Mouse (Mus musculus) adrenal gland, postnatal 36 days (tissue): ENCODE results near the gene Cwc22. TPM values are rescaled to one million over a fixed set of nuclear protein-coding genes. Genes with fewer than 3 reads are reported as not detected.

Source experiments
- DNase-seq, 2 experiments: peaks; one replicate each; pipeline ENCODE4 v3.0.0; 2021; ENCODE audit warnings: mixed read lengths in 1 of 2
- total RNA-seq, 2 experiments: library from RNA; stranded (reverse); gene quantifications; 2 replicates each; pipeline ENCODE4 v1.2.3; 2021

The Cwc22 gene
- total RNA-seq, 2 experiments from 2014 or later = 29.8 to 32.3 TPM

DNA sequence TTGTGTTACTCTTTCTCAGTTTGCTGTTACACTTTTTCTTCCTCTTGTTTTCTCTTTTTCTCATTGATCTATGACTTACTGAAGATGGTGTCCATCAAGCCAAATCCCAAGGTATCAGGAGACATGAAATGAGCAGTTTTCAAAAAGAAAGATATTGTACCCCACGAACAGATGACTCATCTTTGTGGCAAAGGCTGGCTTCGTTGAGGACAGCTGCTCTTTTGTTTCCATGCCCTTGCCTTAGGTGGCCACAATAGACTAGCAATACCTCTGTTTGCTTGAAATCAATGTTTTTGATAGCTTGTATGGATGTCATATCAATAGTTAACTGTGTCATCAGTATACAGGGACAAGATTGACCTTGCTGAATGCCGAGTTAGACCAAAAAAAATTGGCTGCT lies 71.5 kb downstream of the Cwc22 start:
- DNase-seq = no peak

DNA sequence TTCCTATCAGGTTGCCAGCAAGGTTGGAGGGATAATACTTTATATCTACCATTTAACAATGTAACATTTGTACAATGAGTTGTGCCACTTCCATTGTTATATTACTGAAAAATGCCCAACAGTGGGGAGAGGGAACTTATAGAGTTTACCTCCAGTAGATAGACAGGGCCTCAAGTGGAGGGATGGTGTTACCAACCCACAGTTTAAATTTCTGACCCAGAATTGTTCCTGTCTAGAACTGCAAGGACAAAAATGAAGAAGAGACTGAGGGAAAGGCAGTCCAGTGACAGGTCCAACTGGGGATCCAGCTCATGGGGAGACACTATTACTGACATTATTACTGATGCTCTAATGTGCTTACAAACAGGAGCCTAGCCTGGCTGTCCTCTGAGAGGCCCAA lies 72.4 kb downstream of the Cwc22 start:
- no peak for DNase-seq

- no peak for DNase-seq
Measured at GRCm38 (mm10) chr2:77872676-77873075, 73.5 kb downstream of the Cwc22 start.

DNA sequence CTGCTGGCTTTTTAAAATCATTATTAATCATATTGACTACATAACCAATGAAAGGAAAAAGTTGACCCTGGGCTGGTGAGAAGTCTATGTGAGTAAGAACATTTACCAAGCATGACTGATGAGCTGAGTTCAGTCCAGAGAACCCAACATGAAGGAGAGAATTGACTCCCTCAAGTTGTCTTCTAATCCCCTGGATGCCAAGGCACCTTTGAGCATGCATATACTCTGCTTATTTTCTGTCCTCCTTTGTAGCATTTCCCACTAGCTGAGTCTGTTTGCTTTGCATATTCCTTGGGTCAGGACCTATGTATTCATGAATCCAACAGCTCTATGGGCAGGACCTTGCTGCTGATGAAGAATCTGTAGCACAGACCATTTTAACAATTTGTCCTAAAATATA lies 75.0 kb downstream of the Cwc22 start:
- DNase-seq = no peak

- DNase-seq = no peak
Measured at GRCm38 (mm10) chr2:77869729-77870280, 76.4 kb downstream of the Cwc22 start.

GRCm38 (mm10) chr2:77863934-77864333 lies 82.2 kb downstream of the Cwc22 start:
- DNase-seq = no peak

DNA sequence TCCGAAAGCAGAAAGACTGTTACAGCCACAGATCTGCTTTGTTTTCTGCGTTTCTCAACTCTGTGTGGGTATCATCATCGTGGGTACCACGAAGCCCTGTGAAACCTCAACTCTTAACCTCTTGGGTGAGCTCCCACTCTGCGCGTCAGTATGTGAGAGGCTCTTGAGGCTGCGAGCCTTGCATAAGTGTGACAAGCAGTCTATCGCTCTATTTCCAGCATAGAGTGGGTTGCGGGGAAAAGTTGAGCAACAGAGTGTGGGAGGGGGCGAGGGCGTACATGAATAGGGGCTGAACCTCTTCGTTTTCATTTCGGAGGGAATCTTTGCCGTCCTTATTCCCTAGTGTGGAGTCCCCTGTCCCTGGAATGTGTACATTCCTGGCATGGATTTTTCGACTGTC lies 82.7 kb downstream of the Cwc22 start:
- DNase-seq = peak in 1 of 2 experiments; percentile 2

- DNase-seq = no peak
Measured at GRCm38 (mm10) chr2:77841464-77841863, 104.7 kb downstream of the Cwc22 start.

- DNase-seq = no peak
Measured at GRCm38 (mm10) chr2:77839587-77839986, 106.6 kb downstream of the Cwc22 start.

DNA sequence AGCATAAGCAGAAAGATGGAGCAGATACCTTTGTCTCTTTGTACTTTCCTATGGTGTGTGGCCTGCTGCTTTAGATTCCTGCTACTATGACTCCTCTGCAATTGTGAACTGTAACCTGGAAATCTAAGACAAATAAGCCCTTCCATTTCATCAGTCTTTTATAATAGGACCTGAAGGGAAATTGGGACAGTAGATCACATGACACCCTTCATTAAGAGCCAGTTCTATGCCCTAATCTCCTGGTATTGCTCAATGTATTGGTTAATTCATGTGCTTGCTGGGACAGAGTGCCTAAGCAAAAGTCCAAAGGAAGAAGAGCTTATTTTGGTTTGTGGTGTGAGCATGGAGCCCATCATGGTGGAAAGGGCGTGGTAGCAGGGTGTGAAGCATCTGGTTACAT lies 107.5 kb downstream of the Cwc22 start:
- no peak for DNase-seq

- no peak for DNase-seq
Measured at GRCm38 (mm10) chr2:77835781-77836180, 110.4 kb downstream of the Cwc22 start.

Other genes with a start within 250 kb of the Cwc22 start
- 1 to 10 TPM in 1 of 2 experiments, under 1 TPM in 1; 0.30 to 1.1 TPM for gene Zfp385b, start 126.7 kb downstream of the Cwc22 start, total RNA-seq